Mouse (Mus musculus): ENCODE data around the gene Grhpr.
"Not testable (repeated sequence)": the region's sequence is repeated elsewhere in the genome, so short reads cannot be mapped to it uniquely, and the experiment has no call there.

The Grhpr gene

GRCm38 (mm10) chr4:45015615-45016014 is 34.4 kb downstream of the Grhpr start:
- peak; percentile 68 for DNase-seq (ENCODE audit: low spot score)

- DNase-seq (ENCODE audit: low spot score), result peak; percentile 97
These were observed 37.3 kb downstream of the Grhpr start, which contains the start of gene Polr1e for GRCm38 (mm10) chr4:45018452-45018980. TSS of gene Polr1e (plus strand) at chr4:45018583.

DNA sequence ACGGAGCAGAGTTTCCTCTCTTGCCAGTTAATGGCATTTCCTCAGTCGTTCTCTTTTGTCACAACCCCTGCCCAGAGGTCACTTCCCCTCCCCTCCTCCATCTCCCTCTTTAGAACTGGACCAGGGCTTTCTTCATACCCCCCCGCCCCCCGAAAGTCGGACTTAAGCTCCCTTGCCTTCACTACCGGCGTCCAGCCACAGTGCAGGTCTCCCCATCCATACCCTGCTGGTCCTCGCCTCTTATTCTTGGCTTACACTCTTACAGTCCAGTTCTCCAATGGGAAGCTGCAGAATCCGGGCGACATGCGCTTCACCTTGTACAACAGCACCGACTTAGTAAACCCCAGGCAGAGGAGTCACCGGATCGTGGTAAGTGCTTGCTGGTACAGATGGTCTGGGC is 37.8 kb downstream of the Grhpr start:
- DNase-seq (ENCODE audit: low spot score), result no peak

DNA sequence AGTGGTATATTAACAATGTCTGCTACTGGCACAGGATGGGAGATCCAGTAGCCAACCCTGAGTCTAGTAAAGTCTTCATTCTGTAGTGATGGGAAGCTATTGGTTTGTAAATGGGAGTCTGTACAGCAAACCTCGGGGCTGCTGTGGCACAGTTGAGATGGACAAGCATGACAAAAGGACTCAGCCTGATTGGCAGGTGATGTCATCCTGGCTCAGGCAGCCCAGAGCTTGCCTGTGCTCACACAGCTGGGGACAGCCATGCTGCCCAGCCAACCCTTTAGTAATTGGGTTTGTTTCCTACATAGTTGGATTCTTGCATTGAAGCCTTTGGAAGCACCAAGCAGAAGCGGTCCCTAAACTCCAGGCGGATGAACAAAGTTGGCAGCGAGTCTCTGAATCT is 45.3 kb downstream of the Grhpr start:
- no peak for DNase-seq (ENCODE audit: low spot score)

DNA sequence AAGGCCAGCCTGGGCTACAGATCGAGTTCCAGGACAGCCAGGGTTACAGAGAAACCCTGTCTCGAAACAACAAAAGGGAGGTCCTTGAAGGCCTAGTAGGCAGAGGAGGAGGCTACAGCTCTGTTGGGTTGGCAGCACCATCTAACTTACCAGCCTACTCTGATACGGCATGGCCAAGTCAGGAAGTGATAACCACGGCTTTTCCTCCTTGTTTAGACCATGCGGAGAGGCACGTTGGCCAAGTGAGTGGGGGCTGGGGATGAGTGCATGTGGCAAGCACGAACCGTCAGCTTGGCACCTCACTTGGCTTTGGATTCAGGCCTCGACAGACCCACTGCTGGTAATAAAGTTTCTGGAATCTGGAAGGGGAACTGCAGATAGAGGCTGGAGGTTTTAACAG is 51.4 kb downstream of the Grhpr start:
- no peak for DNase-seq (ENCODE audit: low spot score)

DNA sequence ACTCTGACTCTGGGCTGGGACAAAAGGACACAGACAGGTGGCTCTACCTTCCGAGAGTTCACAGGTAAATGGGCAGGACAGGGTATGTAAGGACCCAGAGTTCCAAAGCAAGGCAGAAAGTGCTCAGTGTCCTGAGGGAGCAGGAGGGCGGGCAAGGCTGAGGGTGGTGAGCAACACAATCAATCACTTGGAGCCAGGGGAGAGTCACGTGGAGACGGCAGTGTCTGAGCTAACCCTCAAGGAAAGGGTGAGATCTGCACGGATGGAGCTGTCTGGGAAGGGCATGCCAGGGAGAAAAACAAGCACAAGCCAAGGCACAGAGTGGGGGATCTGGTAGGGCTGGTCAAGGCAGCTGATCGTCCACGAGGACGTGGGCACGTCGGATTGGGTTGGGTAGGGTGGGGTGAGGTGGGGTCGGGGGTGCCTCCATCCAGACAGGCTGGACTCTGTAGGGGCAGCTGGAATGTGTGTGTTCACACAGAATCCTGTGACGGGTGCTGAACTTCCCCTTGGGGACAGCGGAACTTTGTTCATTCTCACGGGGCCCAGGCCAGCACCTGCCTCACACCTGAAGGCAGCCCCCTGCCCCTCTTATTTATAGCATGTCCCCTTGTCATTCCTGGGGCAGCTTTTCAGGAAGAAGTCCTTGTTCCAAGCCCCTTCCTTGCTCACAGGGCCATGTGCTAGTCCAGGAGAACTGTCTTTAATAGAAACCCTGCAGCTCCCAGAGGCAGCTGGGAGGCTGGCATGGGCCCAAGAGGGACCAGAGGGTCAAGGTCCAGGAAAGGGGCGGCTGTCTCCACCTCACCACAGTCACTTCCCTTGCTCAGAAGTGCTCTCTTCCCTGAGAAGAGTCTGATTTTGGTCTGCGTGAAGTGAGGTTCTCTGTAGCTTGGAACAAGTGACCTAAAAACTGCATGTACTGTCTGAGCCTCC is 53.8 kb downstream of the Grhpr start:
- DNase-seq (ENCODE audit: low spot score), result peak; percentile 85

GRCm38 (mm10) chr4:45036048-45036447 is 54.9 kb downstream of the Grhpr start:
- DNase-seq (ENCODE audit: low spot score), result no peak

DNA sequence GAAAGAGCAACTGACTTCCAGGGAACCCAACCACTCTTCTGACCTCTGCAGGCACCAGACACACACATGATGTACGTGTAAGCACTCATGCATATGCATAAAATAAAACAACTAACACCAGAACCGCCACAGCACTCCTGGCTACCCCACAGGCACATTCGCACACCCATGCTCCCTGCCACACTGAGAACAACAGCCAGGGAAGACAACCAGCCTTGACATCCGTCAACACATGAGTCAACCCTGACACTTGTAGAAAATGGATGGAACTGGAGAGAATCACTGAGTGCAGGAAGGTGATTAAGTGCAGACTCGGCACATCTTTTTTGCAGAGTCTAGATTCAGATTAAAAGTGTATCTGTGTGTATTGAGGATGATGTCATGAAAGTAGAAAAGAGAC is 55.4 kb downstream of the Grhpr start:
- no peak for DNase-seq (ENCODE audit: low spot score)

DNA sequence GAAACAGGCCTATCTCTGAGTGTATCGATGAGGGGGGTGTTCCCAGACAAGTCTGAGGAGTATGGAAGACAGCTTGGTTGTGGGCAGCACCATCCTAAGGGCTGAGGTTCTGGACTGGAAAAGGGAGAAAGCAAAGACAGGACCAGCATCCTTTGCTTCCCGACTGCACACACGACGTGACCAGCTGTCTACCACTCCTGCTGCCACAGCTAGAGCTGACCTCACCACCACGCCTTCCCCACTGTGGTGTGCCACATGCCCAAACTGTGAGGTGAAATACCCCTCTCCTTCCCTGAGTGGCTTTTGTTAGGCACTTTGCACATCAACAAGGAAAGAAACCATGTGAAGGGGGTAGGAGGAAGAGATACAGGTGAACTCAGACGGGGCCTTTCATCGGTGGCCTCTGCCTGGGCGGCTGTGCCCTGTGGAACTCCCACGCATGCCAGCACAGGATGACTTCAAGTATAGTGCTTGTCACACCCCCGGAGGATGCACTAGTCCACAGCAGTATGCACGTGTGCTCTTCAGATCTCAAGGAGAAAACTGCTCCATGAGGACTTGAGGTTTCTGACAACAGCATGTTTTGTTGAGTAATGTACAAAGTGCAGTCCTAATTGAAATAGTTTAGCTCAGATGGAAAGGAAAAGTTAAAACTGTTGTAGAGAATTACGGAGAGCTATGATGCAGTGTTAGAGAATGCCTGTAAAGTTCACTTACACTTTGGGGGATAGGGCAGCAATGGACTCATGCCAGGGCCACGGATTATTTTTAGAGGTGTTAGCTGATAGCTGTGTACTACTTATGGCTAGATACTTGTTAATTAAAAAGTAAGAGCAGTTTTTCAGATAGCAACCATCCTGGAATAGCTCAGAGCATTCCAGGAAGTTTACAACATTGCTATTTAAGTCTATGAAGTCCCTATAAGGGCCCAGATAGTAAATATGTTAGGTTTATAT is 56.5 kb downstream of the Grhpr start:
- DNase-seq (ENCODE audit: low spot score), result no peak

DNA sequence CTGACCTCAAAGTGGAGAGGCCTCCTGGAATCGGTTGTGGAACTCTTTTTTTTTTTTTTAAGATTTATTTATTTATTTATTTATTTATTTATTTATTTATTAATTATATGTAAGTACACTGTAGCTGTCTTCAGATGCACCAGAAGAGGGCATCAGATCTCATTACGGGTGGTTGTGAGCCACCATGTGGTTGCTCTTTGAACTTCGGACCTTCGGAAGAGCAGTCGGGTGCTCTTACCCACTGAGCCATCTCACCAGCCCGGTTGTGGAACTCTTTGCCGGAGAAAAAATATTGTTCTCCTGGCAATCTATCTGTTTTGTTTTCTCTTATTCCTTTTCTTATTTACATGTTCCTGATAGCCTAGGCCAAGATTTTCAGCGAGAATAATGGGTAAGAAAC is 57.7 kb downstream of the Grhpr start:
- DNase-seq (ENCODE audit: low spot score), result not testable (repeated sequence)

DNA sequence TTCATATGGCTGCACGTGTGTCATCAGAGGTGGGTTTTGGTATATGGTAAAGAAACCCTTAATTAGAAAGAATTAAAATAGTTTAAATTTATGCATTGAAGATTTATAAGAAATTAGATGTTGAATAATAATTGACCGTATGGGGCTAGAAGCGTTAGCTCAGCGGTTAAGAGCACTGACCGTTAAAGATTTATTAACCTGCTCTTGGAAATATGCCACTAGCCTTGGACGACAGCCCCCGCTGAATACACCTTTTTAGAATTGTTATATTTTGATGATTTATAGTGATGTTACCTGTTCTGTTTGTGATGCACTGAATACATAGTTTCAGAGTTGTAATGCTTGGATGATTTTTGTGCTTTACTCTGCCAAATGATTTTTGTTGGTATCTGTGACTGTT is 58.4 kb downstream of the Grhpr start:
- DNase-seq (ENCODE audit: low spot score), result not testable (repeated sequence)

Measured in testis, postnatal 10 days (tissue).